Mouse (Mus musculus) hindbrain, embryonic 14.5 days (tissue): ENCODE data around the gene Sgf29. TPM values are rescaled to one million over a fixed set of nuclear protein-coding genes. Genes with fewer than 3 reads are reported as not detected.
A peak's percentile ranks its signal among the peaks of the same experiment; 100 is the strongest.

Source experiments
- ATAC-seq: fragments of 200-750 bp; cut with Nextera tagmentation; 2 replicates; pipeline ENCODE4 v1.8.0; 2017; ENCODE audit warnings: moderate number of reproducible peaks, mild to moderate bottlenecking, moderate TSS enrichment, moderate library complexity; ENCODE audit not compliant: low FRiP score
- DNase-seq: peaks from one replicate; pipeline ENCODE4 v3.0.0-alpha.2; 2015; ENCODE audit warnings: low spot score
- H3K27ac ChIP-seq: fragments of 300-500 bp; sonication (generic); 2 replicates; pipeline ENCODE4 v1.5.1; 2014; ENCODE audit warnings: mild to moderate bottlenecking, moderate library complexity
- H3K27me3 ChIP-seq: fragments of 300-500 bp; sonication (generic); 2 replicates; pipeline ENCODE4 v1.6.1; 2014; ENCODE audit warnings: mild to moderate bottlenecking, low read length, mixed read lengths; ENCODE audit not compliant: control insufficient read depth, insufficient read depth
- H3K36me3 ChIP-seq: fragments of 300-500 bp; sonication (generic); replicated peaks from 2 replicates; pipeline ENCODE4 v1.6.1; 2014; ENCODE audit not compliant: control insufficient read depth, insufficient read depth
- H3K4me1 ChIP-seq: fragments of 300-500 bp; sonication (generic); replicated peaks from 2 replicates; pipeline ENCODE4 v1.6.1; 2014; ENCODE audit warnings: antibody characterized with exemption, low read length, mixed read lengths; ENCODE audit not compliant: control insufficient read depth, insufficient read depth
- H3K4me2 ChIP-seq: fragments of 300-500 bp; sonication (generic); replicated peaks from 2 replicates; pipeline ENCODE4 v1.6.1; 2014; ENCODE audit warnings: mild to moderate bottlenecking, moderate library complexity
- H3K4me3 ChIP-seq: fragments of 300-500 bp; sonication (generic); replicated peaks from 2 replicates; pipeline ENCODE4 v1.5.1; 2014; ENCODE audit warnings: mild to moderate bottlenecking, low read length
- H3K9ac ChIP-seq: fragments of 300-500 bp; sonication (generic); 2 replicates; pipeline ENCODE4 v1.6.1; 2014
- H3K9me3 ChIP-seq: fragments of 300-500 bp; sonication (generic); 2 replicates; pipeline ENCODE4 v1.6.1; 2016; ENCODE audit warnings: low read length; ENCODE audit not compliant: control insufficient read depth
- WGBS: fragments of 180-500 bp; shearing (Covaris S2); extraction: QIAGEN DNeasy Blood & Tissue Kit; methylation state at CpG from one replicate; pipeline ENCODE4 v1.1.7; 2014; 5-methylcytosine and 5-hydroxymethylcytosine counted together
- polyA plus RNA-seq: library from polyadenylated mRNA; unstranded; fragments of >200 nt; fragmentation: Nextera tagmentation; extraction: Ambion mirVana; gene quantifications from 2 replicates; pipeline ENCODE4 v1.2.1, GENCODE M21; 2014

The Sgf29 gene
- polyA plus RNA-seq, 1 experiment from 2014 or later: 61.1 TPM

GRCm38 (mm10) chr7:126621452-126622359, 27.4 kb upstream of the Sgf29 start:
- ATAC-seq: no peak
- WGBS: 82% methylated on average over 9 of the region's 9 CpGs
- no peaks in the 10 kb centered on the region for H3K9me3 ChIP-seq

GRCm38 (mm10) chr7:126623381-126623780, 25.7 kb upstream of the Sgf29 start:
- no peak for ATAC-seq
- no peak overlapping the region for H3K9ac ChIP-seq

More at GRCm38 (mm10) chr7:126621452-126622359, 27.4 kb upstream of the Sgf29 start:
- Histone ChIP-seq H3K4me2 (no peak overlapping the region), H3K4me1 (no peaks in the 10 kb centered on the region), H3K9ac (no peak overlapping the region), H3K36me3 (no peaks in the 10 kb centered on the region), H3K27ac (no peak overlapping the region), H3K4me3 (no peak overlapping the region), H3K27me3 (no peaks in the 10 kb centered on the region)
- DNase-seq: no peak

GRCm38 (mm10) chr7:126624774-126625173, 24.3 kb upstream of the Sgf29 start:
- no peak overlapping the region for H3K4me2 ChIP-seq
- H3K9ac ChIP-seq: no peak overlapping the region
- no peaks in the 10 kb centered on the region for H3K27me3 ChIP-seq
- DNase-seq (no peak), ATAC-seq (no peak)
- no peak overlapping the region for H3K27ac ChIP-seq
- no peaks in the 10 kb centered on the region for H3K36me3 ChIP-seq
- WGBS: 72% methylated on average over 16 of the region's 16 CpGs
- H3K4me3 ChIP-seq: no peak overlapping the region
- H3K4me1 ChIP-seq: no peaks in the 10 kb centered on the region
- no peaks in the 10 kb centered on the region for H3K9me3 ChIP-seq

More at GRCm38 (mm10) chr7:126623381-126623780, 25.7 kb upstream of the Sgf29 start:
- no peaks in the 10 kb centered on the region for H3K4me1 ChIP-seq
- H3K36me3 ChIP-seq: no peaks in the 10 kb centered on the region
- H3K4me2 ChIP-seq: no peak overlapping the region
- H3K4me3 ChIP-seq: no peak overlapping the region
- no peaks in the 10 kb centered on the region for H3K9me3 ChIP-seq
- no peak overlapping the region for H3K27ac ChIP-seq
- H3K27me3 ChIP-seq: no peaks in the 10 kb centered on the region
- DNase-seq: no peak
- WGBS: 95% methylated on average over 1 of the region's 1 CpGs

GRCm38 (mm10) chr7:126625369-126625768, 23.7 kb upstream of the Sgf29 start:
- DNase-seq (peak; percentile 29), ATAC-seq (no peak)
- no peak overlapping the region for H3K4me2 ChIP-seq
- H3K4me1 ChIP-seq: no peaks in the 10 kb centered on the region
- no peaks in the 10 kb centered on the region for H3K36me3 ChIP-seq
- no peaks in the 10 kb centered on the region for H3K27me3 ChIP-seq
- no peak overlapping the region for H3K27ac ChIP-seq
- H3K9ac ChIP-seq: no peak overlapping the region
- WGBS: 60% methylated on average over 6 of the region's 6 CpGs
- no peak overlapping the region for H3K4me3 ChIP-seq
- H3K9me3 ChIP-seq: no peaks in the 10 kb centered on the region

GRCm38 (mm10) chr7:126625807-126626600, 23.1 kb upstream of the Sgf29 start:
- Histone ChIP-seq H3K9ac (no peak overlapping the region), H3K4me2 (no peak overlapping the region), H3K27ac (no peak overlapping the region), H3K4me1 (no peaks in the 10 kb centered on the region), H3K36me3 (no peaks in the 10 kb centered on the region), H3K27me3 (no peaks in the 10 kb centered on the region), H3K4me3 (no peak overlapping the region), H3K9me3 (no peaks in the 10 kb centered on the region)
- no peak for ATAC-seq
- 88% methylated on average over 3 of the region's 3 CpGs for WGBS
- DNase-seq: no peak

DNA sequence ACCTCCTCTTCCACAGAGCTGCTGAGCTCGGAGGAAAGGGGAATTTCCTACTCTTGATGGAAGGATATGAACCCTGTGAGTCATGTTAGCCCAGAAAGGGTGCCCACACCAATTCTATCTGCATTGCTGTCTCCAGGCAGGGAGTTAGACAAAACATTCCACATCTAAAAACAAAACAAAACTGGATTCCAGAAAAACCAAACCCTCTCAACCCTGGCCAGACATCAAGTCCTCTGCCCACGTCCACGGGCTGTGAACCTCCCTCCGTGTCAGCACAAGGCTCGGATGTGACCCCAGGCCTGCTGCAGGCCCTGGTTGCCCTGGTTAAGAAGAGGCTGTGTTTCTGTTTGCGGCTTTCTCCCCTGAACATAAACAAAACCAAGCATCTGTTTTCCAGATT, 21.0 kb upstream of the Sgf29 start:
- H3K4me3 ChIP-seq: no peak overlapping the region
- no peaks in the 10 kb centered on the region for H3K27me3 ChIP-seq
- H3K36me3 ChIP-seq: no peaks in the 10 kb centered on the region
- no peak overlapping the region for H3K27ac ChIP-seq
- H3K4me2 ChIP-seq: no peak overlapping the region
- WGBS: 83% methylated on average over 6 of the region's 6 CpGs
- no peaks in the 10 kb centered on the region for H3K4me1 ChIP-seq
- no peak for DNase-seq
- ATAC-seq: no peak
- H3K9me3 ChIP-seq: no peaks in the 10 kb centered on the region
- H3K9ac ChIP-seq: no peak overlapping the region

- H3K4me1 ChIP-seq: no peaks in the 10 kb centered on the region
- no peak overlapping the region for H3K27ac ChIP-seq
- H3K27me3 ChIP-seq: no peaks in the 10 kb centered on the region
- 28% methylated on average over 3 of the region's 3 CpGs for WGBS
- H3K4me2 ChIP-seq: no peak overlapping the region
- DNase-seq (no peak), ATAC-seq (no peak)
- H3K4me3 ChIP-seq: no peak overlapping the region
- no peaks in the 10 kb centered on the region for H3K36me3 ChIP-seq
- no peaks in the 10 kb centered on the region for H3K9me3 ChIP-seq
- no peak overlapping the region for H3K9ac ChIP-seq
These were observed 19.2 kb upstream of the Sgf29 start for GRCm38 (mm10) chr7:126629915-126630314.

GRCm38 (mm10) chr7:126630824-126631518, 18.1 kb upstream of the Sgf29 start, which contains the start of gene Nupr1:
TSS of gene Nupr1 (minus strand) at chr7:126630861.
- Histone ChIP-seq H3K27me3 (no peaks in the 10 kb centered on the region), H3K4me1 (no peaks in the 10 kb centered on the region), H3K4me3 (no peak within 1 kb of the TSS), H3K27ac (no peak within 1 kb of the TSS), H3K4me2 (no peak within 1 kb of the TSS), H3K36me3 (no peaks in the 10 kb centered on the region), H3K9me3 (no peaks in the 10 kb centered on the region), H3K9ac (no peak within 1 kb of the TSS)
- DNase-seq (no peak), ATAC-seq (no peak)
- 93% methylated on average over 4 of the region's 4 CpGs for WGBS

GRCm38 (mm10) chr7:126632478-126632877, 16.6 kb upstream of the Sgf29 start:
- Histone ChIP-seq H3K4me1 (no peaks in the 10 kb centered on the region), H3K4me2 (no peak overlapping the region), H3K9ac (no peak overlapping the region), H3K27me3 (no peaks in the 10 kb centered on the region), H3K4me3 (no peak overlapping the region), H3K36me3 (no peaks in the 10 kb centered on the region), H3K9me3 (no peaks in the 10 kb centered on the region), H3K27ac (no peak overlapping the region)
- ATAC-seq (no peak), DNase-seq (no peak)
- WGBS: 86% methylated on average over 2 of the region's 2 CpGs
